23 mouse cellular contexts compared by ENCODE assay signal in genomic region chr5:33200071-33200470, GRCm38 (mm10). TPM values are rescaled to one million over a fixed set of nuclear protein-coding genes. Genes with fewer than 3 reads are reported as not detected.
DNase-seq lines count a peak whose midpoint lies in the region; ATAC-seq and TF ChIP-seq lines count a peak whose summit lies in the region.
"Had no signal": no experiment of that assay in that cellular context is flagged by ENCODE, and none has a peak within 500 bp of the region (broad histone marks: within the 10 kb centered on the region; RNA-seq: fewer than 3 reads in every experiment).

No protein-coding gene starts in this region.

- TF ChIP-seq CTCF in cerebellum, adult 2 months (IDR thresholded peaks at IDR 0.05; ENCODE audit: borderline replicate concordance, insufficient read depth, low read depth, low read length) = peak; percentile 5; the same call in 1 of the 2 replicates
- TF ChIP-seq CTCF in heart, adult 2 months (IDR thresholded peaks at IDR 0.05) = no peak
- no peak for TF ChIP-seq CTCF in MEL (IDR thresholded peaks at IDR 0.05 in 2 of 3, conservative IDR thresholded peaks at IDR 0.05 in 1 of 3; ENCODE audit: control insufficient read depth in 1 of 3, insufficient read depth in 1 of 3, low read depth in 2 of 3, low read length in 3 of 3, poor library complexity in 1 of 3, severe bottlenecking in 1 of 3)

- H3K4me2 ChIP-seq in intestine, embryonic 14.5 days (ENCODE audit: low read length) = no peak overlapping the region
- H3K4me2 ChIP-seq in intestine, embryonic 15.5 days (replicated peaks) = no peak overlapping the region
- H3K4me2 ChIP-seq: forebrain, embryonic 13.5 days; heart, embryonic 12.5 days; heart, embryonic 15.5 days; hindbrain, embryonic 15.5 days had no signal

- no peak for DNase-seq in cerebellum, adult 2 months
- no peak for DNase-seq in cerebellum, adult 11 months
- DNase-seq in heart, adult 11 months = peak; percentile 17
- no peak for DNase-seq in heart, adult 2 months
- peak; percentile 42 for DNase-seq in intestine, embryonic 14.5 days (ENCODE audit: low spot score)
- peak; percentile 3 for DNase-seq in MEL (ENCODE audit: low read depth, low spot score)
- no peak for DNase-seq in thymus, postnatal 4 days
- DNase-seq: adrenal gland, adult 8-10 months; adrenal gland, postnatal 25 days; cerebellum, adult 8-10 months; cerebellum, postnatal 14 days; gastrocnemius, postnatal 25 days; heart, postnatal 4 days; kidney, adult 2 months had no signal

- no peaks in the 10 kb centered on the region for H3K9me3 ChIP-seq in intestine, embryonic 14.5 days (ENCODE audit: control insufficient read depth, low read length)
- H3K9me3 ChIP-seq in intestine, embryonic 15.5 days = no peaks in the 10 kb centered on the region
- H3K9me3 ChIP-seq in MEL (replicated peaks; ENCODE audit: insufficient read depth, low read length) = no peaks in the 10 kb centered on the region
- H3K9me3 ChIP-seq: forebrain, embryonic 10.5 days; forebrain, embryonic 13.5 days; heart, embryonic 12.5 days; heart, embryonic 15.5 days; hindbrain, embryonic 15.5 days had no signal

- H3K4me1 ChIP-seq in cerebellum, adult 2 months (ENCODE audit: control insufficient read depth, insufficient read depth, low read length) = no peaks in the 10 kb centered on the region
- no peaks in the 10 kb centered on the region for H3K4me1 ChIP-seq in heart, adult 2 months (ENCODE audit: control insufficient read depth, insufficient read depth, low read length)
- H3K4me1 ChIP-seq in intestine, embryonic 14.5 days (replicated peaks; ENCODE audit: control insufficient read depth, insufficient read depth, low read length) = peaks cover 14% of the 10 kb centered on the region
- 0 out of 2 replicates have a peak, but pooled peaks cover 9% of the 10 kb centered on the region for H3K4me1 ChIP-seq in intestine, embryonic 15.5 days (replicated peaks)
- peaks cover 13 to 39% of the 10 kb centered on the region in 2 experiments for H3K4me1 ChIP-seq in MEL (ENCODE audit: control insufficient read depth in 1 of 2, insufficient read depth in 2 of 2, low read length in 2 of 2)
- H3K4me1 ChIP-seq: forebrain, embryonic 13.5 days; hindbrain, embryonic 15.5 days had no signal

- 33% methylated on average over 1 of the region's 1 CpGs for WGBS in cerebellum, adult 2 months
- 32% methylated on average over 1 of the region's 1 CpGs for WGBS in heart, adult 2 months
- WGBS in intestine, embryonic 14.5 days = 49% methylated on average over 1 of the region's 1 CpGs
- 46% methylated on average over 1 of the region's 1 CpGs for WGBS in intestine, embryonic 15.5 days

- no peak overlapping the region for H3K4me3 ChIP-seq in cerebellum, adult 2 months (replicated peaks; ENCODE audit: insufficient read depth, low read depth, low read length)
- H3K4me3 ChIP-seq in heart, adult 2 months = no peak overlapping the region
- H3K4me3 ChIP-seq in intestine, embryonic 14.5 days (ENCODE audit: low read depth, low read length) = no peak overlapping the region
- H3K4me3 ChIP-seq in intestine, embryonic 15.5 days (replicated peaks) = no peak overlapping the region
- H3K4me3 ChIP-seq in MEL (ENCODE audit: control insufficient read depth in 1 of 2, insufficient read depth in 1 of 2, low read depth in 2 of 2, low read length in 2 of 2) = no peak overlapping the region
- H3K4me3 ChIP-seq: forebrain, embryonic 10.5 days; forebrain, embryonic 13.5 days; heart, embryonic 12.5 days; heart, embryonic 15.5 days; hindbrain, embryonic 15.5 days had no signal

- no peak; the same call in 1 of the 2 replicates for TF ChIP-seq RAD21 in MEL (IDR thresholded peaks at IDR 0.05; ENCODE audit: low read depth, low read length)

- H3K79me2 ChIP-seq in heart, adult 2 months (replicated peaks; ENCODE audit: control insufficient read depth, insufficient read depth, low read length) = no peaks in the 10 kb centered on the region
- H3K79me2 ChIP-seq in MEL (ENCODE audit: control insufficient read depth, insufficient read depth, low read length, poor library complexity) = no peaks in the 10 kb centered on the region

- intact Hi-C loops in heart, adult 2 months (cut with DNase I) = loop anchor here (5.0 to 10.0 kb wide), 2 partner anchors 242 to 385 kb away; no protein-coding TSS in a partner anchor

- no peak for TF ChIP-seq POLR2A in cerebellum, adult 2 months (IDR thresholded peaks at IDR 0.05; ENCODE audit: borderline replicate concordance, insufficient read depth, low read length)
- no peak for TF ChIP-seq POLR2A in heart, adult 2 months (IDR thresholded peaks at IDR 0.05; ENCODE audit: insufficient read depth, low read depth, low read length)
- TF ChIP-seq POLR2A in MEL (IDR thresholded peaks at IDR 0.05; ENCODE audit: control insufficient read depth in 1 of 2, insufficient read depth in 1 of 2, low read depth in 1 of 2, low read length in 2 of 2, poor library complexity in 1 of 2) = no peak

- H3K27me3 ChIP-seq in cerebellum, adult 2 months (ENCODE audit: control insufficient read depth, insufficient read depth, low read length) = no peaks in the 10 kb centered on the region
- H3K27me3 ChIP-seq in heart, adult 2 months (ENCODE audit: control insufficient read depth, insufficient read depth, low read length) = no peaks in the 10 kb centered on the region; the same call in 1 of the 2 replicates
- no peaks in the 10 kb centered on the region for H3K27me3 ChIP-seq in intestine, embryonic 14.5 days (replicated peaks; ENCODE audit: control insufficient read depth, insufficient read depth, low read length)
- no peaks in the 10 kb centered on the region for H3K27me3 ChIP-seq in intestine, embryonic 15.5 days (replicated peaks)
- 0 out of 4 replicates have a peak, but pooled peaks cover 0 to 2% of the 10 kb centered on the region in 2 experiments for H3K27me3 ChIP-seq in MEL (ENCODE audit: control insufficient read depth in 1 of 2, insufficient read depth in 2 of 2, low read length in 2 of 2)
- H3K27me3 ChIP-seq: forebrain, embryonic 13.5 days; heart, embryonic 12.5 days; hindbrain, embryonic 15.5 days had no signal

- no peak overlapping the region for H3K9ac ChIP-seq in heart, adult 2 months (ENCODE audit: low read depth, low read length)
- H3K9ac ChIP-seq in intestine, embryonic 14.5 days (ENCODE audit: low read length) = no peak overlapping the region
- H3K9ac ChIP-seq in intestine, embryonic 15.5 days = no peak overlapping the region
- H3K9ac ChIP-seq in MEL (ENCODE audit: control insufficient read depth, low read depth, low read length, poor library complexity, severe bottlenecking) = no peak overlapping the region
- H3K9ac ChIP-seq: forebrain, embryonic 13.5 days; heart, embryonic 12.5 days; heart, embryonic 15.5 days; hindbrain, embryonic 15.5 days had no signal

- TF ChIP-seq EP300 in heart, adult 2 months (IDR thresholded peaks at IDR 0.05; ENCODE audit: insufficient read depth, low read depth, low read length) = no peak
- no peak for TF ChIP-seq EP300 in MEL (IDR thresholded peaks at IDR 0.05; ENCODE audit: low read depth in 1 of 2, low read length in 2 of 2)

- ATAC-seq in intestine, embryonic 14.5 days (replicated peaks; ENCODE audit: low FRiP score, low TSS enrichment, low read depth) = no peak
- ATAC-seq in intestine, embryonic 15.5 days = no peak
- ATAC-seq: activated CD4-positive, CD25-positive, alpha-beta regulatory T cell, adult 4 months; forebrain, embryonic 13.5 days; forebrain, embryonic 16.5 days; intestine, postnatal 0 days had no signal

- no peaks in the 10 kb centered on the region for H3K36me3 ChIP-seq in heart, adult 2 months (ENCODE audit: control insufficient read depth, insufficient read depth, low read length)
- H3K36me3 ChIP-seq in intestine, embryonic 14.5 days (ENCODE audit: control insufficient read depth, insufficient read depth, low read length) = no peaks in the 10 kb centered on the region
- no peaks in the 10 kb centered on the region for H3K36me3 ChIP-seq in intestine, embryonic 15.5 days
- H3K36me3 ChIP-seq in MEL (ENCODE audit: control insufficient read depth in 1 of 2, insufficient read depth in 2 of 2, low read length in 2 of 2) = peaks cover 0 to 18% of the 10 kb centered on the region in 2 experiments; a peak in 2 of 4 replicates
- H3K36me3 ChIP-seq: forebrain, embryonic 10.5 days; heart, embryonic 12.5 days; heart, embryonic 15.5 days; hindbrain, embryonic 15.5 days had no signal

- no peak overlapping the region for H3K27ac ChIP-seq in cerebellum, adult 2 months (ENCODE audit: insufficient read depth, low read length)
- H3K27ac ChIP-seq in heart, adult 2 months = no peak overlapping the region
- H3K27ac ChIP-seq in intestine, embryonic 14.5 days (ENCODE audit: low read depth) = no peak overlapping the region
- no peak overlapping the region for H3K27ac ChIP-seq in intestine, embryonic 15.5 days
- H3K27ac ChIP-seq in MEL (ENCODE audit: control insufficient read depth, low read depth, low read length) = no peak overlapping the region
- H3K27ac ChIP-seq: forebrain, embryonic 10.5 days; forebrain, embryonic 13.5 days; heart, embryonic 15.5 days; hindbrain, embryonic 15.5 days had no signal

TF ChIP-seq in MEL, 35 proteins besides CTCF, POLR2A, EP300 and RAD21 (continues in another document):
- no peak for TF ChIP-seq JUND (IDR thresholded peaks at IDR 0.05; ENCODE audit: low read depth, low read length)
- TF ChIP-seq GABPA (IDR thresholded peaks at IDR 0.05; ENCODE audit: low read depth, low read length) = no peak
- no peak for TF ChIP-seq MYC (IDR thresholded peaks at IDR 0.05; ENCODE audit: low read depth, low read length)
- no peak for TF ChIP-seq ZC3H11A (IDR thresholded peaks at IDR 0.05; ENCODE audit: low read depth, low read length)
- TF ChIP-seq ZNF384 (IDR thresholded peaks at IDR 0.05; ENCODE audit: low read depth, low read length) = no peak
- no peak for TF ChIP-seq CHD1 (IDR thresholded peaks at IDR 0.05; ENCODE audit: low read depth, low read length)
- TF ChIP-seq TAL1 (IDR thresholded peaks at IDR 0.05; ENCODE audit: low read length) = no peak
- no peak for TF ChIP-seq SIN3A (IDR thresholded peaks at IDR 0.05; ENCODE audit: low read length)
- no peak for TF ChIP-seq MYB (IDR thresholded peaks at IDR 0.05; ENCODE audit: low read depth, low read length)
- TF ChIP-seq ZKSCAN1 (IDR thresholded peaks at IDR 0.05; ENCODE audit: low read depth, low read length) = no peak
- TF ChIP-seq UBTF (IDR thresholded peaks at IDR 0.05; ENCODE audit: borderline replicate concordance, insufficient read depth, low read depth, low read length) = no peak
- TF ChIP-seq MAZ (IDR thresholded peaks at IDR 0.05; ENCODE audit: low read depth, low read length) = no peak

RNA-seq across cellular contexts. Expression of gene Spon2, which starts 18.2 kb away (rescaled TPM):
- 0.21 and 0.33 TPM in 2 replicates for polyA plus RNA-seq in cerebellum, adult 2 months (2012; rRNA removed)
- 10 to 100 TPM in 1 of 2 experiments, 1 to 10 TPM in 1; 2.6 to 13.7 TPM for total RNA-seq in heart, adult 2 months (2021)
- 13.8 and 28.5 TPM in 2 replicates for polyA plus RNA-seq in heart, adult 2 months (2012; rRNA removed)
- 17.3 and 19.3 TPM in 2 replicates for polyA plus RNA-seq in intestine, embryonic 14.5 days (2014; fragmentation: Nextera tagmentation; extraction: Ambion mirVana)
- 23.7 and 26.0 TPM in 2 replicates for polyA plus RNA-seq in intestine, embryonic 15.5 days (2015; fragmentation: Nextera tagmentation; extraction: Ambion mirVana)
- 1.7 and 3.1 TPM in 2 replicates for total RNA-seq in MEL (2012; rRNA removed)
- polyA plus RNA-seq in MEL (2012; ENCODE audit: insufficient read depth in 1 of 2, insufficient read length in 2 of 2, low read depth in 1 of 2, low replicate concordance in 2 of 2, missing spikeins in 1 of 2) = 1 to 10 TPM in 1 of 2 experiments, not detected in 1; 2.6 TPM
- polyA plus RNA-seq: activated CD4-positive, CD25-positive, alpha-beta regulatory T cell, adult 4 months had no signal

Comparison
In these comparisons a context has a peak if more than half of its experiments do, and no peak if none do; other contexts are left out.
1. DNase-seq: peak in heart, adult 11 months (single experiment), intestine, embryonic 14.5 days (single experiment) and MEL (single experiment); none in cerebellum, adult 2 months (0 of 2), cerebellum, adult 11 months (single experiment), heart, adult 2 months (0 of 2) and thymus, postnatal 4 days (single experiment).